Mouse (Mus musculus) stomach, postnatal 0 days (tissue): Measurements from ENCODE around the gene Esrrg. TPM values are rescaled to one million over a fixed set of nuclear protein-coding genes. Genes with fewer than 3 reads are reported as not detected.
A peak's percentile ranks its signal among the peaks of the same experiment; 100 is the strongest.

ENCODE experiments used
- ATAC-seq: fragments of 200-750 bp; cut with Nextera tagmentation; 2 replicates; pipeline ENCODE4 v1.8.0; 2017; ENCODE audit not compliant: low FRiP score, low TSS enrichment
- DNase-seq: peaks from one replicate; pipeline ENCODE4 v3.0.0-alpha.2; 2016; ENCODE audit warnings: low spot score
- H3K27ac ChIP-seq: fragments of 300-500 bp; sonication (generic); replicated peaks from 2 replicates; pipeline ENCODE4 v1.5.1; 2014; ENCODE audit warnings: mild to moderate bottlenecking, control low read depth
- H3K27me3 ChIP-seq: fragments of 300-500 bp; sonication (generic); 2 replicates; pipeline ENCODE4 v1.6.1; 2014; ENCODE audit warnings: low read length; ENCODE audit not compliant: control insufficient read depth, insufficient read depth
- H3K36me3 ChIP-seq: fragments of 300-500 bp; sonication (generic); 2 replicates; pipeline ENCODE4 v1.6.1; 2014; ENCODE audit warnings: low read length, mixed read lengths; ENCODE audit not compliant: control insufficient read depth, insufficient read depth
- H3K4me1 ChIP-seq: fragments of 300-500 bp; sonication (generic); replicated peaks from 2 replicates; pipeline ENCODE4 v1.6.1; 2014; ENCODE audit warnings: antibody characterized with exemption; ENCODE audit not compliant: control insufficient read depth, insufficient read depth
- H3K4me2 ChIP-seq: fragments of 300-500 bp; sonication (generic); replicated peaks from 2 replicates; pipeline ENCODE4 v1.6.1; 2014; ENCODE audit warnings: low read depth, mild to moderate bottlenecking, control low read depth, moderate library complexity
- H3K4me3 ChIP-seq: fragments of 300-500 bp; sonication (generic); 2 replicates; pipeline ENCODE4 v1.5.1; 2014; ENCODE audit warnings: low read depth, low read length, control low read depth
- H3K9ac ChIP-seq: fragments of 300-500 bp; sonication (generic); 2 replicates; pipeline ENCODE4 v1.6.1; 2014; ENCODE audit warnings: mild to moderate bottlenecking, low read length, control low read depth, mixed read lengths
- H3K9me3 ChIP-seq: fragments of 300-500 bp; sonication (generic); 2 replicates; pipeline ENCODE4 v1.6.1; 2016; ENCODE audit warnings: low read length; ENCODE audit not compliant: control insufficient read depth
- CTCF ChIP-seq: IDR thresholded peaks from 2 replicates; pipeline ENCODE4 v1.5.1; 2016; ENCODE audit warnings: antibody characterized with exemption, low read depth, mild to moderate bottlenecking, moderate library complexity
- EP300 ChIP-seq: optimal IDR thresholded peaks from 2 replicates; pipeline ENCODE3; 2016; ENCODE audit warnings: antibody characterized with exemption
- WGBS: fragments of 180-500 bp; shearing (Covaris S2); extraction: QIAGEN DNeasy Blood & Tissue Kit; methylation state at CpG from one replicate; pipeline ENCODE4 v1.1.7; 2014; 5-methylcytosine and 5-hydroxymethylcytosine counted together
- polyA plus RNA-seq: library from polyadenylated mRNA; unstranded; fragments of >200 nt; fragmentation: Nextera tagmentation; extraction: Ambion mirVana; gene quantifications from 2 replicates; pipeline ENCODE4 v1.2.1, GENCODE M21; 2015

Gene Esrrg
- polyA plus RNA-seq, 1 experiment from 2014 or later, result 7.4 TPM

DNA sequence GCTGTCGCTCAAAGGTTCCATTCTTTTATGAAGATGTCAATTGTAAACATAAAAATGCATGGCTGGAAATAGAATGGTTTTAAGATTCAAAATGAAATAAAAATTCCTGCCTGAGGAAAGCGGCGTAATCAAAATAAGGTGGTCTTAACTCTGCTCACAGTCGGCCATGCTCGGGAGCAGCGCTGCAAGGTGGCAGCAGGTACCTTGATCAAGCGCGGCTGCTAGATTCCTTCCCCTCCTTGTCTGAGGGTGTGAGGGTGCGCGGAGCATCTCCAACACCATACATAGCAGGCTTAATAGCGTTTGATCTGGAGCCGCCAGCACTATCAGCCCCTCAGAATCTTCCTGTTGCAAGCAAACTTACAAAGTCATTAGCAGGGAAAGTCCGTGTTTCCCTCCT lies 399.9 kb downstream of the Esrrg start:
- no peak overlapping the region for H3K4me3 ChIP-seq
- no peaks in the 10 kb centered on the region for H3K36me3 ChIP-seq
- TF ChIP-seq EP300 (no peak), CTCF (no peak)
- no peaks in the 10 kb centered on the region for H3K4me1 ChIP-seq
- H3K9me3 ChIP-seq, result no peaks in the 10 kb centered on the region
- no peaks in the 10 kb centered on the region for H3K27me3 ChIP-seq
- no peak for ATAC-seq
- no peak overlapping the region for H3K4me2 ChIP-seq
- no peak overlapping the region for H3K9ac ChIP-seq
- DNase-seq, result no peak
- 63% methylated on average over 13 of the region's 13 CpGs for WGBS
- H3K27ac ChIP-seq, result no peak overlapping the region

DNA sequence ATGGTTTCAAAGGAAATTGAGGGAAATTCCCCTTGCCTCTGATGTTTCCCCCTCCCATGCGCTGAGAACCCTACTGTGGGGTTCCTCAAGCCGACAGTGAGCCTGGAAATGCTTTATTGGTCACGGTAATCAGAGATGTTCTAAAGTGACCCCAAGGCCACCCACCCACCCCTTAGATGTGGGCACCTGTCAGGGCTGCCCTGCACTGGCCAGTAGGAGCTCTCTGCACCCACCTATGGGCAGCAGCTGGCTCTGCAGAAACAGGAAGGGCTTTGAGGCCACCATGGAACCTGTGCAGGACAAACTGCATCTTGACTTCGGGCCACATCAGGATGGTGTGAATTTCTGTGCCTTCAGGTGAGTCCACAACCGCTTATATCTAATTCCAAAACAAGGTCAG lies 401.3 kb downstream of the Esrrg start:
- ATAC-seq (peak; percentile 60; the same call in 1 of the 2 replicates), DNase-seq (no peak)
- Histone ChIP-seq H3K27ac (no peak overlapping the region), H3K9me3 (no peaks in the 10 kb centered on the region), H3K9ac (no peak overlapping the region), H3K4me3 (no peak overlapping the region), H3K4me1 (no peaks in the 10 kb centered on the region), H3K27me3 (no peaks in the 10 kb centered on the region), H3K36me3 (no peaks in the 10 kb centered on the region), H3K4me2 (no peak overlapping the region)
- peak; percentile 23; the same call in 1 of the 2 replicates for TF ChIP-seq CTCF
- TF ChIP-seq EP300, result no peak
- 83% methylated on average over 5 of the region's 5 CpGs for WGBS

DNA sequence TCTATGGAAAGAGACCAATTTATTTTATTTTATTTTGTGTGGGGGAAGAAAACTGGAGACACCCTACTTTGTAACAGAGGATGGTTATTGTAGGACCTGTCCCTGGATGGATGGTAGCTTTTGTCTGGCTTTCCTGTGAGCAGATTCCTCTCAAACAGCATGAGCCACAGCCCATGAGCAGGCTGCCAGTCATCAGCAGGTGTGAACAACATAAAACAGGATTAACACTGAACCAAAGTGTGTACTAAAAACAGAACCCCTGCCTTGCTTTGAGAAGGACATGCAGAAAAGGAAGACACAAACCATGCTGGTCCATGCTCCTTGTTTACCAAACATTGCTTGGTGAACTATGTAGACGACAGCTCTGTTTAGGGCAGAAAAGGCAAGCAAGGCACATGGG lies 402.3 kb downstream of the Esrrg start:
- Histone ChIP-seq H3K27me3 (no peaks in the 10 kb centered on the region), H3K36me3 (no peaks in the 10 kb centered on the region), H3K9me3 (no peaks in the 10 kb centered on the region), H3K4me2 (no peak overlapping the region), H3K27ac (no peak overlapping the region), H3K4me3 (no peak overlapping the region), H3K9ac (no peak overlapping the region), H3K4me1 (no peaks in the 10 kb centered on the region)
- ATAC-seq (no peak), DNase-seq (peak; percentile 9)
- TF ChIP-seq EP300, result no peak
- no peak for TF ChIP-seq CTCF
- WGBS, result 53% methylated on average over 1 of the region's 1 CpGs

DNA sequence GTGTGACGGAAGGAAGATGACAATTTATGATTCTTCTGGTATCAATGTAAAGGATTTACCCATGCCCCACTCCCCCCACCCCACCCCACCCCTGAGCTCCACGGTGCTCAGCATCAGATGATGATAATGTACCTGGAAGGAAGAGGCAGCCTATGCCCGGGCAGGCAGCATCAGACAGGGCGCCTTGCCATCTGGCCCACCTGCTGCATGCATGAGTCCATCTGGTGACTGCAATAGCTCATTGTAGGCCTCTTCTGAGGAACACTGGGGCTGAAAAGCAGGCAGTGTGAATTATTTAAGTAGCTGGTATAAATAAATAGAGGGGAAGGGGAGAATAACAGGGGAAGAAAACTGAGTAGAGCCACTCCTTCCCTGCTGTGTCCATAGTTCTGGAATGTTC lies 405.8 kb downstream of the Esrrg start:
- WGBS, result 66% methylated on average over 4 of the region's 4 CpGs

DNA sequence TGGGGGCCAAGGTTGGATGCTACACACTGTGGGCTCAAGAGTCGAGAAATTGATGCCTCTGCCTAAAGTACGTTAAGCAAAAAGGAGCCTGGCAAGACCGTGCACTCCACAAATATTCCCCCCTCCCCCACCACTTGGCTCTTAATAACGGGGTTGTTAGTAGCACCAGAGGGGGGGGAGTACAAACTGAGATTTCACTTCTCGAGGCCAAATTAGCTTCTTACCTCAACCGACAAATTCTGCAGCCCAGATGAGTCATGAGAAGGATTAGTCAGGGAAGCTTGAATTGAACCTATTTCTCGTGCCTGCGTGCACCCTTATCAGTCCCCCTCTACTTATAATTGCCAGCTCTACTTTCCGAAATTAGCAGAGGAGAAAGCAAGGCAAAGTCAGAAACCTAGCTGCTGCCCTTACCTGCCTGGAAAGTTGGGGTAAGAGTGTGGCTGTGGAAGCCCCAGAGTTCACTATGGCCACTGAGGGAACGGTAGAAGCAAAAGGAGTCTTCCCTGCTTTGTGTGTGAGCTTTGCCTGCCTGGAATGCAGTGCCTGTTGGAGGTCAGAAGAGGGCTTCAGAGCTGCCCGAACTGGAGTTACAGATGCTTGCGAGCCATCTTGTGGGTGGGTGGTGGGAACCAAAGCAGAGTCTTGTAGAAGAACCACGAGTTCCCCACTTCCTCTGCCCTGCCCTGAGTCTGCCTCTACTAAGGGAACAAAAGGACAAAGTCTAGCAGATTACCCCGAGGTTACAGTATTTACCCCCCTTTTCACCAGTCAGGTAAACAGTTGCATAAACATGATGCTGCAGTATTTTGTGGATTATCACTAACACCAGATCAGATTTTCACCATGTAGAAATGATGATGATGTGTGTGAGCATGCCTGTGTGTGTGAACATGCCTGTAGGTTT lies 409.6 kb downstream of the Esrrg start:
- Histone ChIP-seq H3K36me3 (no peaks in the 10 kb centered on the region), H3K9ac (no peak overlapping the region), H3K27me3 (no peaks in the 10 kb centered on the region), H3K4me2 (no peak overlapping the region), H3K27ac (no peak overlapping the region), H3K9me3 (no peaks in the 10 kb centered on the region), H3K4me3 (no peak overlapping the region), H3K4me1 (peaks cover 2% of the 10 kb centered on the region; the same call in 1 of the 2 replicates)
- DNase-seq (no peak), ATAC-seq (no peak)
- TF ChIP-seq CTCF, result 0 out of 2 replicates have a peak, but pooled peaks have one; percentile 11
- no peak for TF ChIP-seq EP300
- WGBS, result 41% methylated on average over 14 of the region's 14 CpGs

More for the DNA sequence above, 405.8 kb downstream of the Esrrg start:
- Histone ChIP-seq H3K36me3 (no peaks in the 10 kb centered on the region), H3K27ac (no peak overlapping the region), H3K9me3 (no peaks in the 10 kb centered on the region), H3K4me2 (no peak overlapping the region), H3K27me3 (no peaks in the 10 kb centered on the region), H3K4me3 (no peak overlapping the region), H3K9ac (no peak overlapping the region), H3K4me1 (peaks cover 2% of the 10 kb centered on the region; the same call in 1 of the 2 replicates)
- DNase-seq, result no peak
- no peak for TF ChIP-seq EP300
- TF ChIP-seq CTCF, result no peak
- ATAC-seq, result no peak

DNA sequence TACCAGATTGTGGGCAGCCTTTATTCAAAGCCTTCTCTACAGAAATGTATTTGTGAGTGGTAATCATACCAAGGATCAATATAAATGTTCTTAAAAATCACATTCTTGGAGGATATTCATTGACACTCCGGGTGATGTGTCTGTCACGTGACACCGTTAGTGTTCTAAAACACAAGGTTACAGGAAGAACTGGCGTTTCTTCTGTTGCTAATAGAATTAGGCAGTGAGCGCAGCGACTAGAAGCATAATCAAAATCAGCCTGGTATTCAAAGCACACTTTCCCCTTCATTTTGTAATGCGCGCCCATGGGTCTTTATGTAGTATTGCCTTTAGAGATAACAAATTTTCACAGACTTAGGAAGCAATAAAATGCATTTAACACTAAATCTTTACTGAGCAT lies 420.6 kb downstream of the Esrrg start:
- H3K4me1 ChIP-seq, result no peaks in the 10 kb centered on the region
- WGBS, result 78% methylated on average over 8 of the region's 8 CpGs
- TF ChIP-seq EP300, result no peak
- no peak for TF ChIP-seq CTCF
- DNase-seq (no peak), ATAC-seq (no peak)
- H3K4me2 ChIP-seq, result no peak overlapping the region
- no peaks in the 10 kb centered on the region for H3K9me3 ChIP-seq
- H3K36me3 ChIP-seq, result no peaks in the 10 kb centered on the region
- H3K27ac ChIP-seq, result no peak overlapping the region
- H3K4me3 ChIP-seq, result no peak overlapping the region
- no peak overlapping the region for H3K9ac ChIP-seq
- no peaks in the 10 kb centered on the region for H3K27me3 ChIP-seq
